Mouse (Mus musculus): ENCODE measurements around the gene Pmepa1. TPM values are rescaled to one million over a fixed set of nuclear protein-coding genes. Genes with fewer than 3 reads are reported as not detected.

Pmepa1 gene
- polyA plus RNA-seq, 1 experiment, result not detected

DNA sequence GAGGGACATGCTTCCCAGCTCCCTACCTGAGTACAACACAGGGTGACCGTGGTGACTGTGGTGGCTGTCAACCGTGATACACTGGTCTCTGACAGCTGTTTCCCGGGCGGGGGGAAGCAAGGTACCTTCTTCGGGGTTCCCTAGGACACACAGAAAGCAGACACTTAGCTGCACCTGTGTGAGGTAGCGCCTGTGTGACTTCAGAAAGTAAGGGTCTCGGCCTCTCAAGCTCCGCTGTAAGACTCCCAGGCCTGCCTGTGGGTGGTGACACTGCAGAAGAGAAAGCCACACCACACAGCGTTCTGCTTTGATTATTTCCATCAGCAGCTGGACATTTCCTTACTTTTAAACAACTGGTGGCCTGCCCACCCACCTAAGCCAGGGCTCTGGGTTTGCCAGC, 4.8 kb downstream of the Pmepa1 start:
- 84% methylated on average over 9 of the region's 9 CpGs for WGBS
- H3K4me3 ChIP-seq (ENCODE audit: insufficient read depth, low read depth, low read length), result no peak overlapping the region
- H3K27ac ChIP-seq (ENCODE audit: insufficient read depth, low read depth, low read length), result no peak overlapping the region
- H3K4me1 ChIP-seq (ENCODE audit: control insufficient read depth, insufficient read depth, low read length), result peaks cover 57% of the 10 kb centered on the region
- no peak for TF ChIP-seq CTCF (IDR thresholded peaks at IDR 0.05; ENCODE audit: insufficient read depth, low read depth, low read length)
- no peak for TF ChIP-seq POLR2A (IDR thresholded peaks at IDR 0.05; ENCODE audit: insufficient read depth, low read depth, low read length)

DNA sequence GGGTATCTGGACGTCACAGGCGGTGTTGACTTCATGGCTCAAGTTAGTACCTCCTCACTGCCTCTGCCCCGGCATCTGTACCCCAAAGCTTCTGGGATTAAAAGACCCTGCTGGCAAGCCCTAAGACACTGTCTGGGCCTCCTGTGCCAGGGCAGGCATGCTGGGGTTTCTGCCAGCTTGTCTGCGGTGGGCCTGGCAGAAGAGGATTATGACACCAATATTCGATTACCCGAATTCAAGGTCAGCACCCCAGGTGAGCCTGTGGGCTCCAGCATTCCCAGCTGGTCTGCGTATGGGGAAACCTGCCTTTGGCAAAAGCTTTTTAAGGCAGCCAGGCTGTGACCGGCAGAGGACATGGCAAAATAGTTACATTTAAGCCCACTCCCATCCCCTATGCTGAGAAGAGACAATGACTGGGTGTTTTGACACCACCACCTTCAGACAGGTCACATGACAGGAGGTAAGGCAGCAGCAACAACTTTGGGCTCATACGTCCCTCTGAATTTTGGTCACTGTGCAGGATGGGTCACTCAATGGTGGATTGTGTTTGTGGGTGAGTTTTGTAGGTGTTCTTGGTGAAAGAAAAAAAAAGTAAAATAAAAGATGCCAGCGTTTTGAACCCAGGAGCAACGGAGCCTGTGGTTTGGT, 5.6 kb downstream of the Pmepa1 start:
- Histone ChIP-seq H3K4me1 (ENCODE audit: control insufficient read depth, insufficient read depth, low read length) (peaks cover 60% of the 10 kb centered on the region), H3K27ac (ENCODE audit: insufficient read depth, low read depth, low read length) (no peak overlapping the region), H3K4me3 (ENCODE audit: insufficient read depth, low read depth, low read length) (no peak overlapping the region)
- 67% methylated on average over 11 of the region's 11 CpGs for WGBS
- TF ChIP-seq POLR2A (IDR thresholded peaks at IDR 0.05; ENCODE audit: insufficient read depth, low read depth, low read length), result no peak
- no peak for TF ChIP-seq CTCF (IDR thresholded peaks at IDR 0.05; ENCODE audit: insufficient read depth, low read depth, low read length)

GRCm38 (mm10) chr2:173270196-173270595, 6.1 kb downstream of the Pmepa1 start:
- TF ChIP-seq CTCF (IDR thresholded peaks at IDR 0.05; ENCODE audit: insufficient read depth, low read depth, low read length) (no peak), POLR2A (IDR thresholded peaks at IDR 0.05; ENCODE audit: insufficient read depth, low read depth, low read length) (no peak)
- no peak overlapping the region for H3K27ac ChIP-seq (ENCODE audit: insufficient read depth, low read depth, low read length)
- H3K4me3 ChIP-seq (ENCODE audit: insufficient read depth, low read depth, low read length), result no peak overlapping the region
- 55% methylated on average over 9 of the region's 9 CpGs for WGBS
- peaks cover 65% of the 10 kb centered on the region for H3K4me1 ChIP-seq (ENCODE audit: control insufficient read depth, insufficient read depth, low read length)

DNA sequence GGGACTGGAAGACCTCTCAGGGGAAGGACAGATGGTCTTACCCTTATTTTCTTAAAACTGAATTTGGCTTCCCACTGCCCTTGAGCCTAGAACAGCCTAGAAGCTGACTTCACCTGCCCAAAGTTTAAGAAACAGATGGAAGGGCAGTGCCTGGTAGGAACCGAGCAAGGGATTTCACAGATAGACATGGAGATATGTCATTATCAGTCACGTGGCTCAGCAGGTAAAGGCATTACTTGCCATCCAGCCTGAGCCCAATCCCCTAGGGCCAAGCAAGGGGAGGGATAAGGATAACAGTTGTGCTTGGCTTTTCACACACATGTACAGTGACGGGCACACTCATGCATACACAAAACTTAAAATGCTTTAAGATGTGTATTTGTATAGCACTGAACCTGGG, 8.8 kb downstream of the Pmepa1 start:
- peaks cover 66% of the 10 kb centered on the region for H3K4me1 ChIP-seq (ENCODE audit: control insufficient read depth, insufficient read depth, low read length)
- no peak overlapping the region for H3K27ac ChIP-seq (ENCODE audit: insufficient read depth, low read depth, low read length)
- TF ChIP-seq CTCF (IDR thresholded peaks at IDR 0.05; ENCODE audit: insufficient read depth, low read depth, low read length) (no peak), POLR2A (IDR thresholded peaks at IDR 0.05; ENCODE audit: insufficient read depth, low read depth, low read length) (no peak)
- no peak overlapping the region for H3K4me3 ChIP-seq (ENCODE audit: insufficient read depth, low read depth, low read length)
- WGBS, result 77% methylated on average over 3 of the region's 3 CpGs

DNA sequence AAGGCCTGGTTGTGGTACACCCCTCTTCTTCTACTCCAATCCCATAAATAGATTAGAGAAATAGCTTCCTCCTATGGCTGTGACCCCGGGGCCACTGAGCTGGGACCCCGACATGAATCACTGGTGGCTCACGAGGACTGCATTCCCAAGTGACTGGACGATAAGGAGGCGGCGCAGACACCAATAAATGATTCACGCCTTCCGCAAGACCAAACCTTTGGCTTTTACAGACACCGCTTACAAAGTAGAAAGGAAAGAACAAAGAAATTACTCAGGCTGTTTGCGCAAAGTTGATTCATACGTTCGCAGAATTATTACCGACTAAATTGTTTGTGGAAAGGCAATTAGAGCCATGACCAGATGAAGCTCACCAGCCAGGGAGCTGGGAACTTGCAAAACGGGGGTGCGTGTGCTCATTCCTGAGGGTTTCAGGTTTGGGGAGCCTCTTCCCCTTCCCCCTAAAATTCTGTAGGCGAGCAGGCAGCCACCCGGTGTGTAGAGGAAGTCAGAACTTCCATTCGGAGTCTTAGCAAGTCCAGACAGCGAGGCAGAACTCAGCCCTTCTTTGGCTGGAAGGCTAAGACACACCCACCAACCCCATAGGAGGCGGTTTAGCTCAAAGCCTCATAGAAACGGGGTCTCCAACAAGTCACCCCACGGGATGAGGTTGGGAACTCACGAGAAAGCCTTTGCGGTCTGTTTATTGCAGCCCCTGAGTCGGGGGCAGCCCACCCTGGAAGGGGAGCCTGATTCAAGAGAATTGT, 9.8 kb downstream of the Pmepa1 start:
- Histone ChIP-seq H3K4me3 (ENCODE audit: insufficient read depth, low read depth, low read length) (no peak overlapping the region), H3K27ac (ENCODE audit: insufficient read depth, low read depth, low read length) (no peak overlapping the region), H3K4me1 (ENCODE audit: control insufficient read depth, insufficient read depth, low read length) (peaks cover 63% of the 10 kb centered on the region)
- 67% methylated on average over 25 of the region's 25 CpGs for WGBS
- TF ChIP-seq CTCF (IDR thresholded peaks at IDR 0.05; ENCODE audit: insufficient read depth, low read depth, low read length) (no peak), POLR2A (IDR thresholded peaks at IDR 0.05; ENCODE audit: insufficient read depth, low read depth, low read length) (no peak)

DNA sequence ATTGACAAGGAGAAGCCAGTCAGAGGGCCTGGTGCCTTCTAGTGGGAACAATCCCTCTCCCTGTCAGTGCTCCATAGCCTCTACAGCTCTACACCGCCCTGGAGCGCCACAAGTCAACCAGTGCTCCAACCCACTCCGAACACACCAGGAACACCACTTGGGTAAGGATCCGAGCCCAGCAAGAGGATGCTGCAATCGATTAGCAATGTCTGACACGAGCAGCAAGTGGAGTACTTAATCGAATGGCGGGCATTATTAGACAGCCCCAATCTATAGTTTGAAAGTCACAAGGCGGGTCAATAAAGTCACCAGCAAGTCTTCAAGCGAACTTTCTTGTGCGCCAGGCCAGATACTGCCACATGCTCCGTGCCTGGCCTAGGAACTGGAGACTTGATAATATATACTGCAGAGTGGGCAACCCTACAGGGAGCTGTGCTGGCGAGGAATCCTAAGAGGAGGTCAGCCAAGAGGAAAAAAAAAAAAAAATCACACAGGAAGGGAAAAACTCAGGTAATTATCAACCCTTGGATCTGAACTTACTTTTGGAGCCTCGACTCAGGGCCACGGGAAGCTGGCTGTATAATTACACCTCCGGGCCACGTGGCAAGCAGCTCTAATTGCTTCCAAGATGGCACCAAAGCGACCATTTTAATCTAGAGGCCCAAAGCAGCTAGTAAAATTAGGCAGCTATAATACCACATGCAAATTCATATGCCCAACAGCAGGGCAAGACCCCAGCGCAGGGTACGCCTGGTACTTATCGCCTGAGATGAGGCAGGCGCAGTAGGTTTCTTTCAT, 10.7 kb downstream of the Pmepa1 start:
- H3K27ac ChIP-seq (ENCODE audit: insufficient read depth, low read depth, low read length), result no peak overlapping the region
- peaks cover 64% of the 10 kb centered on the region for H3K4me1 ChIP-seq (ENCODE audit: control insufficient read depth, insufficient read depth, low read length)
- TF ChIP-seq POLR2A (IDR thresholded peaks at IDR 0.05; ENCODE audit: insufficient read depth, low read depth, low read length) (no peak), CTCF (IDR thresholded peaks at IDR 0.05; ENCODE audit: insufficient read depth, low read depth, low read length) (no peak)
- WGBS, result 86% methylated on average over 22 of the region's 22 CpGs
- H3K4me3 ChIP-seq (ENCODE audit: insufficient read depth, low read depth, low read length), result no peak overlapping the region

- H3K27ac ChIP-seq (ENCODE audit: insufficient read depth, low read depth, low read length), result no peak overlapping the region
- TF ChIP-seq POLR2A (IDR thresholded peaks at IDR 0.05; ENCODE audit: insufficient read depth, low read depth, low read length) (no peak), CTCF (IDR thresholded peaks at IDR 0.05; ENCODE audit: insufficient read depth, low read depth, low read length) (no peak)
- no peak overlapping the region for H3K4me3 ChIP-seq (ENCODE audit: insufficient read depth, low read depth, low read length)
- 33% methylated on average over 13 of the region's 13 CpGs for WGBS
- H3K4me1 ChIP-seq (ENCODE audit: control insufficient read depth, insufficient read depth, low read length), result peaks cover 64% of the 10 kb centered on the region
Observed at GRCm38 (mm10) chr2:173264467-173265128, 11.7 kb downstream of the Pmepa1 start.

GRCm38 (mm10) chr2:173263636-173264330, 12.6 kb downstream of the Pmepa1 start:
- Histone ChIP-seq H3K27ac (ENCODE audit: insufficient read depth, low read depth, low read length) (no peak overlapping the region), H3K4me1 (ENCODE audit: control insufficient read depth, insufficient read depth, low read length) (peaks cover 61% of the 10 kb centered on the region), H3K4me3 (ENCODE audit: insufficient read depth, low read depth, low read length) (no peak overlapping the region)
- TF ChIP-seq CTCF (IDR thresholded peaks at IDR 0.05; ENCODE audit: insufficient read depth, low read depth, low read length) (no peak), POLR2A (IDR thresholded peaks at IDR 0.05; ENCODE audit: insufficient read depth, low read depth, low read length) (no peak)
- WGBS, result 72% methylated on average over 11 of the region's 11 CpGs

Data from olfactory bulb, adult 2 months (tissue).